Mouse (Mus musculus): Measurements from ENCODE around the gene Anxa9. TPM values are rescaled to one million over a fixed set of nuclear protein-coding genes. Genes with fewer than 3 reads are reported as not detected.
A peak's percentile ranks its signal among the peaks of the same experiment; 100 is the strongest.

The Anxa9 gene
- total and polyA plus RNA-seq, 2 experiments from 2014 or later = 0.11 to 0.49 TPM

DNA sequence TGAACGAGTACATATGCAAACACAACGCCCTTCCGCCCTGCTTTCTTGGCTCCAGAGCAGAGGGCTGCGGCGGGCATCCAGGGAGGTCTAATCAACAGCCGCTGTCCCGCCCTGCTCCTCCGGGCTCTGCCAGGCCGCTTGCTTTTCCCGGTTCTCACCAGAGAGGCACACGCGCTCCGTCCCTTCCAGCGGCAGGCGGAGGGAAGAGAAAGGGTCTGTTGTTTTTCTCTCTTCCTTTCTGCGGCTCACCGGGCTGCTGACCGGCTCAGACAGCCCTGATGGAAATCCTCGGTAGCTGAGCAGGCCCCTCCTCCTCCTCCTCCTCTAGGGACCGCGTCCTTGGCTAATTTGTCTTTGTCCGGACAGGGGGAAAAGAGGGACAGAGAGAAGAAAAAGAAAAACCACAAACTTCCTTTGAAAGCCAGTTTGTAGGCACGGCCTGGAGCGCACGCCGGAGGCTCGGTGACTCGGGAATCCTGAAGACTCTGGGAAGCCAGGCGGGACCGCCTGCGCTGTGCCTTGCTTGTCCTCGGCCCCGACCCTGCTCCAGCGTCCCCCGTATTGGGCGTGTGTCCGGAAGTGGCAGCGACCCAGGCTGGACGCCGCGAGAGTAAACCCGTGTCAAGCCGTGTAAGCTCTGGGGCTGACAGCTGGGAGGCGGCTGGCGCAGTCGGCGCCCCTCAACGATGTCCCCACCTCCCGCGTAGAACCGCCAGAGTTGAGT lies 23.9 kb downstream of the Anxa9 start:
- Histone ChIP-seq H3K4me1 (ENCODE audit: control insufficient read depth, insufficient read depth) (peaks cover 9% of the 10 kb centered on the region), H3K27me3 (ENCODE audit: control insufficient read depth, insufficient read depth, low read length) (no peaks in the 10 kb centered on the region), H3K4me3 (ENCODE audit: low read depth, low read length) (peak overlapping the region; percentile 65), H3K9me3 (replicated peaks; ENCODE audit: control insufficient read depth, low read length) (no peaks in the 10 kb centered on the region), H3K4me2 (ENCODE audit: low read depth, low read length) (peak overlapping the region; percentile 85), H3K9ac (replicated peaks; ENCODE audit: low read depth, low read length) (peak overlapping the region; percentile 83), H3K27ac (ENCODE audit: low read depth) (peak overlapping the region; percentile 96), H3K36me3 (replicated peaks; ENCODE audit: control insufficient read depth, insufficient read depth, low read length) (peaks cover 8% of the 10 kb centered on the region)
- ATAC-seq (ENCODE audit: insufficient read depth, low read depth) (peak; percentile 73), DNase-seq (ENCODE audit: low spot score) (peak; percentile 92)
- TF ChIP-seq EP300 (IDR thresholded peaks at IDR 0.05; ENCODE audit: low read depth) (no peak), CTCF (IDR thresholded peaks at IDR 0.05; ENCODE audit: low read depth) (0 out of 2 replicates have a peak, but pooled peaks have one; percentile 10)
- WGBS = under 1% methylated on average over 50 of the region's 51 CpGs

DNA sequence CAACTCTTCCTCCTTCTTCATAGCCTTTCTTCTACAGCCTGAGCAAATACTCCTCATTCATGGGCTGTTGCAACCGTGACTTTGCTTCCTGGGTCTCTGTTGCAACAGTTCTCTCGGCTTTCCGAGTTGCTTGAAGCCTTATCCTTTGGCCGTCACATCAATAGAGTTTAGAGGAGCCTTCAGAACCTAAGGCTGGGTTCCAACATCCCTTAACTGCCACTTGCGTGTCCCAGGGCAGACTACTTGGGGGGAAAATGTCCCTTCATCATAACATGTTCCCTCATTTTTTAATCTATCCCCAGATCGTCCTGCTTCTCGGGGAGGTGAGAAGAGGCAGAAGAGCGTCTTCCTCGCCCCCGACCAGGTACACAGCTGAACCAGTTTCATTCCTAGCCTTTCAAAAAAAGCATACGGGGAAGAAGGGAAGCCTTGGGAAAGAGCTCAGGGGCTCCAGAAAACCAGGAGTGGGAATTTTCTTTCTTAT lies 24.6 kb downstream of the Anxa9 start:
- TF ChIP-seq EP300 (IDR thresholded peaks at IDR 0.05; ENCODE audit: low read depth) = no peak
- WGBS = under 1% methylated on average over 11 of the region's 11 CpGs
- H3K9me3 ChIP-seq (replicated peaks; ENCODE audit: control insufficient read depth, low read length) = no peaks in the 10 kb centered on the region
- H3K9ac ChIP-seq (replicated peaks; ENCODE audit: low read depth, low read length) = peak overlapping the region; percentile 83
- ATAC-seq (ENCODE audit: insufficient read depth, low read depth) (no peak), DNase-seq (ENCODE audit: low spot score) (no peak)
- peaks cover 14% of the 10 kb centered on the region for H3K4me1 ChIP-seq (ENCODE audit: control insufficient read depth, insufficient read depth)
- peaks cover 2% of the 10 kb centered on the region; the same call in 1 of the 2 replicates for H3K36me3 ChIP-seq (replicated peaks; ENCODE audit: control insufficient read depth, insufficient read depth, low read length)
- peak overlapping the region; percentile 96 for H3K27ac ChIP-seq (ENCODE audit: low read depth)
- H3K27me3 ChIP-seq (ENCODE audit: control insufficient read depth, insufficient read depth, low read length) = no peaks in the 10 kb centered on the region
- peak overlapping the region; percentile 85 for H3K4me2 ChIP-seq (ENCODE audit: low read depth, low read length)
- peak overlapping the region; percentile 65 for H3K4me3 ChIP-seq (ENCODE audit: low read depth, low read length)

DNA sequence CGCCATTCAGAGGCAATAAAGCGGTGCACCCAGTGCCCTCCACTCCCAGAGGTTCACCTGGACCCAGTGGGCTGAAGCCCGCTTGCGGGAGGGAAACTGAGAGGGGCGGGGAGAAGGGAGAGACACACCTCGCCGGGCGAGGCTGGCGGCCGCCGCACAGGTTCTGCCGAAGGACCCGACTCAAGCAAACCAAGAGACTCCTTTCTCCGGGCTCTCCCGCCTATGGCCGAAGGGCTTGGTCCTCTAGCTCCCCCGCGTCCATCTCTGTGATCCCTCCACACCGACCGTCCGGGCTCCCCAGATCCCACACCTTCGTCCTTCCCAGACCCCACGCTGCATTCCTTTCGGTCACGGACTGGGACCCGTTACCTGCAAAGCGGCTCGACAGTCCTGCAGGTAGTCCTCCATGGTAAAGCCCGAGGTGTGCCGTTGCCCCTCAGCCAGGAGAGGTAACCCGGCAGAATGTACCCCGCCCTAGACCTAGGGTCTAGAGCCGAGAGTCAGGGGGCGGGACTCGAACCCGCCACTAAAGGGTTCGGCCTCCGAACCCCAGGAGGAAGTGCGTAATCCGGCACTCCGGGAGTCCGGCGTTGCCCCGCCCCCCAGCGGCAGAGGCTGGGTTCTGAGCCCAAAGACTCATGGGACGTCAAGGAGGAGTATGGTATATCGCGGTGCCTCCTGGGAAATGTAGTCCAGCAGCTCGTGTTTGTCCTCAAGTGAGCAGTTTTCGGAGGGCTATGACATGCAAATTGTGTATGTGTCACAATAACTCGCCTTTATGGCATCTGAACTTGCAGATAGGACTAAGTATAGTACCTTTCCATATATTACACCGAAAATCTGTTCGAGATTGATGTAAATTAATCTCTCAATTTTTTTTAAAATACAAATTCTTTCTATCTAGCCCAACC lies 25.5 kb downstream of the Anxa9 start, which contains the start of the genes Mindy1 and Prune1:
Mindy1 (plus strand) TSS at position 130 of the 911 bp plus-strand sequence.
Prune1 (minus strand) TSS at position 861 of the 911 bp plus-strand sequence.
- Histone ChIP-seq H3K9ac (replicated peaks; ENCODE audit: low read depth, low read length) (peak within 1 kb of the TSS; percentile 86), H3K27me3 (ENCODE audit: control insufficient read depth, insufficient read depth, low read length) (no peaks in the 10 kb centered on the region), H3K27ac (ENCODE audit: low read depth) (peak within 1 kb of the TSS; percentile 96), H3K4me2 (ENCODE audit: low read depth, low read length) (peak within 1 kb of the TSS; percentile 85), H3K36me3 (replicated peaks; ENCODE audit: control insufficient read depth, insufficient read depth, low read length) (no peaks in the 10 kb centered on the region), H3K9me3 (replicated peaks; ENCODE audit: control insufficient read depth, low read length) (no peaks in the 10 kb centered on the region), H3K4me3 (ENCODE audit: low read depth, low read length) (peak within 1 kb of the TSS; percentile 65), H3K4me1 (ENCODE audit: control insufficient read depth, insufficient read depth) (peaks cover 22% of the 10 kb centered on the region)
- WGBS = under 1% methylated on average over 52 of the region's 53 CpGs
- DNase-seq (ENCODE audit: low spot score) (peak; percentile 96), ATAC-seq (ENCODE audit: insufficient read depth, low read depth) (peak; percentile 85)
- TF ChIP-seq EP300 (IDR thresholded peaks at IDR 0.05; ENCODE audit: low read depth) (0 out of 2 replicates have a peak, but pooled peaks have one; percentile 43), CTCF (IDR thresholded peaks at IDR 0.05; ENCODE audit: low read depth) (peak; percentile 36)

DNA sequence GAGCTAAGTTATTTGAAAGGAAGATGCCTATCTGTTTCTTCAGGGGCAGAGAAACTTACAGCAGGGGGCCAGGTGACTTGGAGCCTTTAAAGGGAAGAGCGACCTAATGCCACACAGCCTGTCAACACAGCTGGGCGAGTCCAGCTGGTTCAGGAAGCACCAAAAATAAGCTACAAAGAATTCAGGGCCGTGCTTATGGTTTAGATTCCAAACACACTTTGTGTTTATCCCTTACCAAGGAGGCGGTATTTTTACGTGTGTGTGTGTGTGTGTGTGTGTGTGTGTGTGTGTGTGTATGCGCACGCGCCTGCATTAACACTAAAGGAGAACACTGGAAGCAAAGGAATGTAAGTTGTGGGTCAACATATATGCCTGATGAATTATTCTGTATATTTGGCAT lies 26.2 kb downstream of the Anxa9 start:
- Histone ChIP-seq H3K27me3 (ENCODE audit: control insufficient read depth, insufficient read depth, low read length) (no peaks in the 10 kb centered on the region), H3K27ac (ENCODE audit: low read depth) (peak overlapping the region; percentile 96), H3K4me2 (ENCODE audit: low read depth, low read length) (peak overlapping the region; percentile 85), H3K4me1 (ENCODE audit: control insufficient read depth, insufficient read depth) (peaks cover 27% of the 10 kb centered on the region), H3K36me3 (replicated peaks; ENCODE audit: control insufficient read depth, insufficient read depth, low read length) (no peaks in the 10 kb centered on the region), H3K9me3 (replicated peaks; ENCODE audit: control insufficient read depth, low read length) (no peaks in the 10 kb centered on the region), H3K4me3 (ENCODE audit: low read depth, low read length) (peak overlapping the region; percentile 65), H3K9ac (replicated peaks; ENCODE audit: low read depth, low read length) (peak overlapping the region; percentile 86)
- 6% methylated on average over 8 of the region's 8 CpGs for WGBS
- peak; percentile 66 for DNase-seq (ENCODE audit: low spot score)
- ATAC-seq (ENCODE audit: insufficient read depth, low read depth) = no peak
- TF ChIP-seq CTCF (IDR thresholded peaks at IDR 0.05; ENCODE audit: low read depth) (no peak), EP300 (IDR thresholded peaks at IDR 0.05; ENCODE audit: low read depth) (no peak)

- peak overlapping the region; percentile 86 for H3K27ac ChIP-seq (ENCODE audit: low read depth)
- ATAC-seq (ENCODE audit: insufficient read depth, low read depth) (peak; percentile 7; the same call in 1 of the 2 replicates), DNase-seq (ENCODE audit: low spot score) (peak; percentile 70)
- peaks cover 18% of the 10 kb centered on the region for H3K4me1 ChIP-seq (ENCODE audit: control insufficient read depth, insufficient read depth)
- H3K9ac ChIP-seq (replicated peaks; ENCODE audit: low read depth, low read length) = no peak overlapping the region
- H3K27me3 ChIP-seq (ENCODE audit: control insufficient read depth, insufficient read depth, low read length) = no peaks in the 10 kb centered on the region
- 10% methylated on average over 1 of the region's 1 CpGs for whole genome bisulfite sequencing
- no peaks in the 10 kb centered on the region for H3K36me3 ChIP-seq (replicated peaks; ENCODE audit: control insufficient read depth, insufficient read depth, low read length)
- no peak overlapping the region for H3K4me2 ChIP-seq (ENCODE audit: low read depth, low read length)
- H3K4me3 ChIP-seq (ENCODE audit: low read depth, low read length) = no peak overlapping the region
- TF ChIP-seq EP300 (IDR thresholded peaks at IDR 0.05; ENCODE audit: low read depth) (no peak), CTCF (IDR thresholded peaks at IDR 0.05; ENCODE audit: low read depth) (no peak)
- H3K9me3 ChIP-seq (replicated peaks; ENCODE audit: control insufficient read depth, low read length) = no peaks in the 10 kb centered on the region
Measured at GRCm38 (mm10) chr3:95277149-95277551, 29.8 kb downstream of the Anxa9 start.

Data from heart, postnatal 0 days (tissue).